Mouse (Mus musculus) urinary bladder, postnatal 36 days (tissue): ENCODE data around the gene Vmn2r46.
"Not testable (repeated sequence)": the region's sequence is repeated elsewhere in the genome, so short reads cannot be mapped to it uniquely, and the experiment has no call there.

Source experiments
- DNase-seq, 2 experiments: peaks; one replicate each; pipeline ENCODE4 v3.0.0; 2022; ENCODE audit warnings: low spot score in 2 of 2, mixed read lengths in 1 of 2

The Vmn2r46 gene

GRCm38 (mm10) chr7:9770471-9770870 is at the start of gene Vmn2r46:
Gene Vmn2r46, minus strand, starts transcription at chr7:9770571.
- DNase-seq = not testable (repeated sequence)
